Mouse (Mus musculus): ENCODE data around the gene Sun1. TPM values are rescaled to one million over a fixed set of nuclear protein-coding genes. Genes with fewer than 3 reads are reported as not detected.

Sun1 gene
- 46.2 and 49.4 TPM in 2 replicates for polyA plus RNA-seq (2014; fragmentation: Nextera tagmentation; extraction: Ambion mirVana)

GRCm38 (mm10) chr5:139199995-139200769 lies at the start of gene Sun1:
Sun1 (plus strand) TSS chr5:139200637.
- Histone ChIP-seq H3K4me2 (ENCODE audit: low read depth, severe bottlenecking) (peak within 1 kb of the TSS; percentile 85), H3K27me3 (ENCODE audit: control insufficient read depth, insufficient read depth, low read length) (no peaks in the 10 kb centered on the region), H3K9ac (ENCODE audit: low read length) (peak within 1 kb of the TSS; percentile 86), H3K27ac (replicated peaks; ENCODE audit: low read depth, low read length) (peak within 1 kb of the TSS; percentile 24; the same call in 1 of the 2 replicates), H3K36me3 (ENCODE audit: control insufficient read depth, insufficient read depth, low read length) (no peaks in the 10 kb centered on the region), H3K9me3 (ENCODE audit: control insufficient read depth, low read length) (no peaks in the 10 kb centered on the region), H3K4me1 (ENCODE audit: control insufficient read depth, insufficient read depth, low read length) (peaks cover 9% of the 10 kb centered on the region), H3K4me3 (ENCODE audit: low read depth, low read length) (peak within 1 kb of the TSS; percentile 97)
- ATAC-seq (ENCODE audit: insufficient number of reproducible peaks, low FRiP score, low TSS enrichment, low read depth) (peak; percentile 98), DNase-seq (ENCODE audit: low spot score) (peak; percentile 99)
- under 1% methylated on average over 62 of the region's 64 CpGs for WGBS

- Histone ChIP-seq H3K4me2 (ENCODE audit: low read depth, severe bottlenecking) (no peak overlapping the region), H3K36me3 (ENCODE audit: control insufficient read depth, insufficient read depth, low read length) (peaks cover 14% of the 10 kb centered on the region; the same call in 1 of the 2 replicates), H3K27ac (replicated peaks; ENCODE audit: low read depth, low read length) (no peak overlapping the region), H3K4me3 (ENCODE audit: low read depth, low read length) (no peak overlapping the region), H3K9me3 (ENCODE audit: control insufficient read depth, low read length) (no peaks in the 10 kb centered on the region), H3K9ac (ENCODE audit: low read length) (no peak overlapping the region), H3K4me1 (ENCODE audit: control insufficient read depth, insufficient read depth, low read length) (no peaks in the 10 kb centered on the region), H3K27me3 (ENCODE audit: control insufficient read depth, insufficient read depth, low read length) (no peaks in the 10 kb centered on the region)
- ATAC-seq (ENCODE audit: insufficient number of reproducible peaks, low FRiP score, low TSS enrichment, low read depth) (no peak), DNase-seq (ENCODE audit: low spot score) (no peak)
- 89% methylated on average over 8 of the region's 8 CpGs for WGBS
Measured at GRCm38 (mm10) chr5:139160899-139161298, 39.5 kb upstream of the Sun1 start.

GRCm38 (mm10) chr5:139161632-139162031 lies 38.8 kb upstream of the Sun1 start:
- Histone ChIP-seq H3K4me1 (ENCODE audit: control insufficient read depth, insufficient read depth, low read length) (no peaks in the 10 kb centered on the region), H3K36me3 (ENCODE audit: control insufficient read depth, insufficient read depth, low read length) (peaks cover 17% of the 10 kb centered on the region; the same call in 1 of the 2 replicates), H3K9me3 (ENCODE audit: control insufficient read depth, low read length) (no peaks in the 10 kb centered on the region), H3K4me2 (ENCODE audit: low read depth, severe bottlenecking) (no peak overlapping the region), H3K27ac (replicated peaks; ENCODE audit: low read depth, low read length) (no peak overlapping the region), H3K9ac (ENCODE audit: low read length) (no peak overlapping the region), H3K27me3 (ENCODE audit: control insufficient read depth, insufficient read depth, low read length) (no peaks in the 10 kb centered on the region), H3K4me3 (ENCODE audit: low read depth, low read length) (no peak overlapping the region)
- WGBS = 91% methylated on average over 10 of the region's 10 CpGs
- no peak for DNase-seq (ENCODE audit: low spot score)
- ATAC-seq (ENCODE audit: insufficient number of reproducible peaks, low FRiP score, low TSS enrichment, low read depth) = no peak

- DNase-seq (ENCODE audit: low spot score) = no peak
- WGBS = 83% methylated on average over 6 of the region's 6 CpGs
- no peak for ATAC-seq (ENCODE audit: insufficient number of reproducible peaks, low FRiP score, low TSS enrichment, low read depth)
Measured at GRCm38 (mm10) chr5:139166781-139167361, 33.6 kb upstream of the Sun1 start.

GRCm38 (mm10) chr5:139167548-139167947 lies 32.9 kb upstream of the Sun1 start:
- no peak overlapping the region for H3K4me3 ChIP-seq (ENCODE audit: low read depth, low read length)
- ATAC-seq (ENCODE audit: insufficient number of reproducible peaks, low FRiP score, low TSS enrichment, low read depth) (no peak), DNase-seq (ENCODE audit: low spot score) (no peak)
- H3K9ac ChIP-seq (ENCODE audit: low read length) = no peak overlapping the region
- no peak overlapping the region for H3K4me2 ChIP-seq (ENCODE audit: low read depth, severe bottlenecking)
- H3K4me1 ChIP-seq (ENCODE audit: control insufficient read depth, insufficient read depth, low read length) = no peaks in the 10 kb centered on the region
- peaks cover 17% of the 10 kb centered on the region for H3K36me3 ChIP-seq (ENCODE audit: control insufficient read depth, insufficient read depth, low read length)
- H3K27me3 ChIP-seq (ENCODE audit: control insufficient read depth, insufficient read depth, low read length) = no peaks in the 10 kb centered on the region
- H3K27ac ChIP-seq (replicated peaks; ENCODE audit: low read depth, low read length) = no peak overlapping the region
- WGBS = 84% methylated on average over 1 of the region's 1 CpGs
- H3K9me3 ChIP-seq (ENCODE audit: control insufficient read depth, low read length) = no peaks in the 10 kb centered on the region

More at GRCm38 (mm10) chr5:139166781-139167361, 33.6 kb upstream of the Sun1 start:
- Histone ChIP-seq H3K9me3 (ENCODE audit: control insufficient read depth, low read length) (no peaks in the 10 kb centered on the region), H3K4me1 (ENCODE audit: control insufficient read depth, insufficient read depth, low read length) (no peaks in the 10 kb centered on the region), H3K9ac (ENCODE audit: low read length) (no peak overlapping the region), H3K27me3 (ENCODE audit: control insufficient read depth, insufficient read depth, low read length) (no peaks in the 10 kb centered on the region), H3K27ac (replicated peaks; ENCODE audit: low read depth, low read length) (no peak overlapping the region), H3K4me2 (ENCODE audit: low read depth, severe bottlenecking) (no peak overlapping the region), H3K36me3 (ENCODE audit: control insufficient read depth, insufficient read depth, low read length) (peaks cover 16% of the 10 kb centered on the region), H3K4me3 (ENCODE audit: low read depth, low read length) (no peak overlapping the region)

GRCm38 (mm10) chr5:139171929-139172328 lies 28.5 kb upstream of the Sun1 start:
- Histone ChIP-seq H3K4me3 (ENCODE audit: low read depth, low read length) (no peak overlapping the region), H3K27ac (replicated peaks; ENCODE audit: low read depth, low read length) (no peak overlapping the region), H3K4me1 (ENCODE audit: control insufficient read depth, insufficient read depth, low read length) (peaks cover 5% of the 10 kb centered on the region), H3K9me3 (ENCODE audit: control insufficient read depth, low read length) (no peaks in the 10 kb centered on the region), H3K4me2 (ENCODE audit: low read depth, severe bottlenecking) (no peak overlapping the region), H3K9ac (ENCODE audit: low read length) (no peak overlapping the region), H3K27me3 (ENCODE audit: control insufficient read depth, insufficient read depth, low read length) (no peaks in the 10 kb centered on the region), H3K36me3 (ENCODE audit: control insufficient read depth, insufficient read depth, low read length) (peaks cover 12% of the 10 kb centered on the region)
- no peak for DNase-seq (ENCODE audit: low spot score)
- 90% methylated on average over 4 of the region's 4 CpGs for WGBS
- no peak for ATAC-seq (ENCODE audit: insufficient number of reproducible peaks, low FRiP score, low TSS enrichment, low read depth)

GRCm38 (mm10) chr5:139174141-139174540 lies 26.3 kb upstream of the Sun1 start:
- H3K27me3 ChIP-seq (ENCODE audit: control insufficient read depth, insufficient read depth, low read length) = no peaks in the 10 kb centered on the region
- no peaks in the 10 kb centered on the region for H3K9me3 ChIP-seq (ENCODE audit: control insufficient read depth, low read length)
- 0 out of 2 replicates have a peak overlapping the region, but pooled peaks have one; percentile 12 for H3K9ac ChIP-seq (ENCODE audit: low read length)
- H3K36me3 ChIP-seq (ENCODE audit: control insufficient read depth, insufficient read depth, low read length) = peaks cover 12% of the 10 kb centered on the region
- ATAC-seq (ENCODE audit: insufficient number of reproducible peaks, low FRiP score, low TSS enrichment, low read depth) (peak; percentile 58; the same call in 1 of the 2 replicates), DNase-seq (ENCODE audit: low spot score) (no peak)
- WGBS = 13% methylated on average over 10 of the region's 10 CpGs
- H3K4me2 ChIP-seq (ENCODE audit: low read depth, severe bottlenecking) = no peak overlapping the region
- peak overlapping the region; percentile 65 for H3K27ac ChIP-seq (replicated peaks; ENCODE audit: low read depth, low read length)
- H3K4me3 ChIP-seq (ENCODE audit: low read depth, low read length) = no peak overlapping the region
- peaks cover 5% of the 10 kb centered on the region for H3K4me1 ChIP-seq (ENCODE audit: control insufficient read depth, insufficient read depth, low read length)

GRCm38 (mm10) chr5:139174556-139175547 lies 25.6 kb upstream of the Sun1 start:
- Histone ChIP-seq H3K4me1 (ENCODE audit: control insufficient read depth, insufficient read depth, low read length) (peaks cover 5% of the 10 kb centered on the region), H3K4me3 (ENCODE audit: low read depth, low read length) (no peak overlapping the region), H3K27me3 (ENCODE audit: control insufficient read depth, insufficient read depth, low read length) (no peaks in the 10 kb centered on the region), H3K9ac (ENCODE audit: low read length) (no peak overlapping the region), H3K4me2 (ENCODE audit: low read depth, severe bottlenecking) (peak overlapping the region; percentile 22; the same call in 1 of the 2 replicates), H3K36me3 (ENCODE audit: control insufficient read depth, insufficient read depth, low read length) (peaks cover 12% of the 10 kb centered on the region), H3K27ac (replicated peaks; ENCODE audit: low read depth, low read length) (peak overlapping the region; percentile 57; the same call in 1 of the 2 replicates), H3K9me3 (ENCODE audit: control insufficient read depth, low read length) (no peaks in the 10 kb centered on the region)
- peak; percentile 40 for DNase-seq (ENCODE audit: low spot score)
- 0 out of 2 replicates have a peak, but pooled peaks have one; percentile 32 for ATAC-seq (ENCODE audit: insufficient number of reproducible peaks, low FRiP score, low TSS enrichment, low read depth)
- WGBS = 24% methylated on average over 8 of the region's 10 CpGs
